Mouse (Mus musculus) heart, postnatal 0 days (tissue): ENCODE data around the gene Agap1.

Source experiments
- CTCF ChIP-seq: IDR thresholded peaks from 2 replicates; pipeline ENCODE4 v1.5.1; 2016; ENCODE audit warnings: antibody characterized with exemption, control low read depth, low read depth
- EP300 ChIP-seq: IDR thresholded peaks from 2 replicates; pipeline ENCODE4 v1.6.1; 2016; ENCODE audit warnings: antibody characterized with exemption, low read depth

- TF ChIP-seq CTCF (no peak), EP300 (no peak)
These were observed 446.8 kb downstream of the Agap1 start for GRCm38 (mm10) chr1:89901381-89901780.
